Mouse (Mus musculus): ENCODE results near the gene Fdps. TPM values are rescaled to one million over a fixed set of nuclear protein-coding genes. Genes with fewer than 3 reads are reported as not detected.

Gene Fdps
- polyA plus RNA-seq (2015; fragmentation: Nextera tagmentation; extraction: Ambion mirVana) = 351 and 358 TPM in 2 replicates

DNA sequence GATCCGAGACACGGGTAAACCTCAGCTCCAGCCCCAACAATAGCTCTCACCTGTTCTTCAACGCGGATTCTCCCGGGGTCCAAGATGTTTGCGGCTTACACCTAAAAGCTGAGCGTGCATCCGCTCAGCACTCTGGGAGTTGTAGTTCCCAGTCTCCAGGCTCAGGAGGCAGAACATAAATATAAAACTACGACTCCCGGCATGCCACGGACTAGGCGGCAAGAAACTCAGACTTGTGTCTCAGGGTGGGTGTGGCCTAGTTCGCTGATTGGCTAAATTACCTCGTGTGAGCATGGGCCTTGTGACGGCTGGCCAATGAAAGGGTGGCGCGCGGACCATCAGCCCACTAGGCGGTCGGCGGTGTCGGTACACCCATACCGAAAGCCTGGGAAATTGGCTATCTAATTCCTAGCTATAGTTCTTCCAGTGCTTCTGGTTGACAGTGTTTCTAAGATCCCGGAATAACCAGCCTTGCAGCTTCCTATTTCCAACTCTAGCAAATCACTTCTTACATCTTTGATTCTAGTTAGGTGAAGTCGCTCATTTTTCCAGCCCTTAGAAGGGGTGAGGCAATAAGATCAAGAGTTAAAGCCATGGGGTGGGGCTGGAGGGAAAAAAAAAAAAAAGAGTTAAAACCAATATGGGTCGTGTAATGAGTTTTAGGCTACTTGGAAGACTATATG is at the start of gene Fdps:
Gene Fdps, minus strand, starts transcription at position 148 of the 683 bp plus-strand sequence.
- Histone ChIP-seq H3K27me3 (no peaks in the 10 kb centered on the region), H3K4me3 (replicated peaks) (peak within 1 kb of the TSS; percentile 74), H3K4me2 (replicated peaks) (peak within 1 kb of the TSS; percentile 86), H3K9me3 (no peaks in the 10 kb centered on the region), H3K27ac (peak within 1 kb of the TSS; percentile 73), H3K4me1 (replicated peaks) (peaks cover 33% of the 10 kb centered on the region), H3K9ac (replicated peaks) (peak within 1 kb of the TSS; percentile 82), H3K36me3 (peaks cover 28% of the 10 kb centered on the region)
- peak; percentile 100 for ATAC-seq
- 1% methylated on average over 26 of the region's 26 CpGs for WGBS

- Histone ChIP-seq H3K27ac (no peak overlapping the region), H3K4me2 (replicated peaks) (no peak overlapping the region), H3K9ac (replicated peaks) (0 out of 2 replicates have a peak overlapping the region, but pooled peaks have one; percentile 36), H3K4me1 (replicated peaks) (peaks cover 20% of the 10 kb centered on the region), H3K27me3 (peaks cover 31% of the 10 kb centered on the region; the same call in 1 of the 2 replicates), H3K36me3 (peaks cover 37% of the 10 kb centered on the region), H3K4me3 (replicated peaks) (no peak overlapping the region), H3K9me3 (no peaks in the 10 kb centered on the region)
- ATAC-seq = no peak
- 65% methylated on average over 14 of the region's 14 CpGs for WGBS
Measured at GRCm38 (mm10) chr3:89148567-89148966, 46.8 kb upstream of the Fdps start.

GRCm38 (mm10) chr3:89147979-89148311 is 46.2 kb upstream of the Fdps start:
- Histone ChIP-seq H3K4me3 (replicated peaks) (no peak overlapping the region), H3K4me2 (replicated peaks) (0 out of 2 replicates have a peak overlapping the region, but pooled peaks have one; percentile 3), H3K9ac (replicated peaks) (no peak overlapping the region), H3K9me3 (no peaks in the 10 kb centered on the region), H3K27ac (no peak overlapping the region), H3K4me1 (replicated peaks) (peaks cover 20% of the 10 kb centered on the region), H3K36me3 (peaks cover 37% of the 10 kb centered on the region), H3K27me3 (peaks cover 31% of the 10 kb centered on the region; the same call in 1 of the 2 replicates)
- WGBS = 8% methylated on average over 15 of the region's 15 CpGs
- no peak for ATAC-seq

GRCm38 (mm10) chr3:89147101-89147978 is 45.6 kb upstream of the Fdps start:
- peaks cover 36% of the 10 kb centered on the region; the same call in 1 of the 2 replicates for H3K27me3 ChIP-seq
- peaks cover 31% of the 10 kb centered on the region for H3K36me3 ChIP-seq
- no peak overlapping the region for H3K9ac ChIP-seq (replicated peaks)
- H3K9me3 ChIP-seq = no peaks in the 10 kb centered on the region
- no peak overlapping the region for H3K27ac ChIP-seq
- 0 out of 2 replicates have a peak overlapping the region, but pooled peaks have one; percentile 3 for H3K4me2 ChIP-seq (replicated peaks)
- WGBS = 24% methylated on average over 26 of the region's 26 CpGs
- H3K4me3 ChIP-seq (replicated peaks) = no peak overlapping the region
- H3K4me1 ChIP-seq (replicated peaks) = peaks cover 20% of the 10 kb centered on the region
- peak; percentile 53; the same call in 1 of the 2 replicates for ATAC-seq

DNA sequence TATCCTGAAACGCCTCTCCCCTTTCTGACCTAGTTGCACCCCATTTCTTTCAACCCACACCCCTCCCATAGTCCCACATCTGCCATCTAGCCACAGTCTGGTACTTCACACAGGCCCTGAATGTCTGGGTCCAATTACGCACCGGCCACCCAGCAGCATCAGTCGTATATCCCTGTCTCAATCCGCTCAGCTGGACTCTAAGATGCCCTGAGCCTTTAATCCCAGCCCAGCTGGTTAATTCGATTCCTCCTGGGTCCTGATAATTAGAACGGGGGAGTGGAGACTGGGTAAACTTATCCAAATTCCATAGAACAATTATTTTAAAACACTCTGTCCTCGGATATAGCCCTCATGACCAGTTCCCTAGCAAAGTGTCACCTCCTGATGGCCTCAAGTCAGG is 43.8 kb upstream of the Fdps start:
- peaks cover 20% of the 10 kb centered on the region for H3K4me1 ChIP-seq (replicated peaks)
- H3K27ac ChIP-seq = no peak overlapping the region
- H3K4me3 ChIP-seq (replicated peaks) = no peak overlapping the region
- no peaks in the 10 kb centered on the region for H3K9me3 ChIP-seq
- 24% methylated on average over 8 of the region's 8 CpGs for WGBS
- no peak overlapping the region for H3K9ac ChIP-seq (replicated peaks)
- H3K4me2 ChIP-seq (replicated peaks) = no peak overlapping the region
- H3K36me3 ChIP-seq = peaks cover 19% of the 10 kb centered on the region
- peaks cover 33% of the 10 kb centered on the region; the same call in 1 of the 2 replicates for H3K27me3 ChIP-seq
- no peak for ATAC-seq

DNA sequence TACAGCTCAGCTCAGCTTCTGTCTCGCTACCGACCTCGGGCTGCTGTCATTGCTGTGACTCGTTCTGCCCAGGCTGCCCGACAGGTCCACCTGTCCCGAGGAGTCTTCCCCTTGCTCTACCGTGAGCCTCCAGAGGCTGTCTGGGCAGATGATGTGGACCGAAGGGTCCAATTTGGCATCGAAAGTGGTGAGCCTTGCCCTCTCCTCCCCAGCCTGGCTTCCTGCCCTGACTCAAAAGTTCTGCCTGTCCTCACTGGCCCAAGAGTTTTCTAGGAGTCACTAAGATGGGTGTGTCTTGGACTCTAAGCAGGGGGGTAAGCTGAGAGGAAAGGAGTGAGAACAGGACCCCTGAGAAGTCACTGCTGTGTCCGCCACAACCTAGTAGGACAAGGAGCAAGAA is 43.1 kb upstream of the Fdps start:
- Histone ChIP-seq H3K4me3 (replicated peaks) (no peak overlapping the region), H3K4me2 (replicated peaks) (no peak overlapping the region), H3K9me3 (no peaks in the 10 kb centered on the region), H3K9ac (replicated peaks) (no peak overlapping the region), H3K27ac (no peak overlapping the region), H3K27me3 (peaks cover 28% of the 10 kb centered on the region; the same call in 1 of the 2 replicates), H3K4me1 (replicated peaks) (peaks cover 20% of the 10 kb centered on the region), H3K36me3 (peaks cover 12% of the 10 kb centered on the region; the same call in 1 of the 2 replicates)
- 87% methylated on average over 10 of the region's 10 CpGs for WGBS
- ATAC-seq = no peak

GRCm38 (mm10) chr3:89136365-89136764 is 34.6 kb upstream of the Fdps start:
- 40% methylated on average over 9 of the region's 9 CpGs for WGBS
- ATAC-seq = no peak
- Histone ChIP-seq H3K9me3 (no peaks in the 10 kb centered on the region), H3K9ac (replicated peaks) (no peak overlapping the region), H3K36me3 (no peaks in the 10 kb centered on the region), H3K27me3 (peaks cover 7% of the 10 kb centered on the region; the same call in 1 of the 2 replicates), H3K4me3 (replicated peaks) (no peak overlapping the region), H3K27ac (no peak overlapping the region), H3K4me1 (replicated peaks) (peaks cover 9% of the 10 kb centered on the region), H3K4me2 (replicated peaks) (no peak overlapping the region)

DNA sequence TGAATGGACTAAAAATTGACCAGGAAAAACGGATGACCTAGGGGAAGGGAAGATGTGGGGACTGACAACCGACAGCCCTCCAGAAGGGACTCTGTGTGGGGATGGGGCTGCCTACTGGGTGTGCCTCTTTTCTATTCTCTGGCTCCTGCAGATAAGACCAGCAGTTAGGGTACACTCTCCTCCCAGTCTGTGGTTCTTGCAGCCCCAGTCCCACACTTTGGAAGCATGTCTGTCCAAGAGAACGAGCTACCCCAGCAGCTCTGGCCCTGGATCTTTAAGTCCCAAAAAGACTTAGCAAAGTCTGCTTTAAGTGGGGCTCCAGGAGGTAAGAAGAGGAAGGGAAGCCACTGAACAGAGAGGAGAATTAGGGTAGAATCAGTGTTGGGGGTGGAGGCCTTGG is 34.2 kb upstream of the Fdps start, which contains the start of gene Pklr:
Gene Pklr, plus strand, starts transcription at position 185 of the 400 bp plus-strand sequence.
- WGBS = 60% methylated on average over 3 of the region's 3 CpGs

DNA sequence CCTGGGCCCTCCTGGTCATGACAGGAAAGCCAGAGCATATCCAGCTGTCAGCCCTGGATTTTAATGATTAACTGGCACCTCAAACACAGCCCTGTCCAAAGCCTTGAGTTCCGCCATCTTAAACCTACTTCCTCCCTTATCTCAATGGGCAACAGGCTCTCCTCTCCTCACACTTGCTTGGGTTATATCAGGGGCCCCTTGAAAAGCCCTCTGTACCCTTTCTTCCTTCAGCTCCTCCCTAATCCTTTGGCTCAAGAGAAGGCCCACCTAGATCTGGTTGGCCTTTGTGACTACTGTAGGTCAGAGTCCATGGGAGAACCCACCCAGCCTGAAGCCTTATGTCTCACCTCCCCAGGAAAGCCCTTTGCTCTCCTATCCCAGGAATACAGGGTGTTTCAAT is 32.0 kb upstream of the Fdps start:
- peaks cover 9% of the 10 kb centered on the region for H3K4me1 ChIP-seq (replicated peaks)
- H3K27ac ChIP-seq = no peak overlapping the region
- no peaks in the 10 kb centered on the region for H3K9me3 ChIP-seq
- no peak overlapping the region for H3K4me3 ChIP-seq (replicated peaks)
- H3K27me3 ChIP-seq = peaks cover 7% of the 10 kb centered on the region; the same call in 1 of the 2 replicates
- no peak overlapping the region for H3K9ac ChIP-seq (replicated peaks)
- no peak overlapping the region for H3K4me2 ChIP-seq (replicated peaks)
- 100% methylated on average over 1 of the region's 1 CpGs for WGBS
- no peak for ATAC-seq
- no peaks in the 10 kb centered on the region for H3K36me3 ChIP-seq

More for the DNA sequence above, 34.2 kb upstream of the Fdps start, which contains the start of gene Pklr:
- H3K36me3 ChIP-seq = no peaks in the 10 kb centered on the region
- ATAC-seq = no peak
- no peak within 1 kb of the TSS for H3K27ac ChIP-seq
- no peak within 1 kb of the TSS for H3K4me2 ChIP-seq (replicated peaks)
- no peak within 1 kb of the TSS for H3K9ac ChIP-seq (replicated peaks)
- H3K4me1 ChIP-seq (replicated peaks) = peaks cover 9% of the 10 kb centered on the region
- H3K9me3 ChIP-seq = no peaks in the 10 kb centered on the region
- H3K4me3 ChIP-seq (replicated peaks) = no peak within 1 kb of the TSS
- peaks cover 7% of the 10 kb centered on the region; the same call in 1 of the 2 replicates for H3K27me3 ChIP-seq

- H3K9ac ChIP-seq (replicated peaks) = no peak overlapping the region
- H3K4me3 ChIP-seq (replicated peaks) = no peak overlapping the region
- peaks cover 7% of the 10 kb centered on the region; the same call in 1 of the 2 replicates for H3K27me3 ChIP-seq
- H3K27ac ChIP-seq = no peak overlapping the region
- no peaks in the 10 kb centered on the region for H3K36me3 ChIP-seq
- no peaks in the 10 kb centered on the region for H3K9me3 ChIP-seq
- 81% methylated on average over 7 of the region's 7 CpGs for WGBS
- no peak for ATAC-seq
- H3K4me2 ChIP-seq (replicated peaks) = no peak overlapping the region
- H3K4me1 ChIP-seq (replicated peaks) = peaks cover 9% of the 10 kb centered on the region
Measured at GRCm38 (mm10) chr3:89133063-89133450, 31.3 kb upstream of the Fdps start.

- peaks cover 7% of the 10 kb centered on the region; the same call in 1 of the 2 replicates for H3K27me3 ChIP-seq
Measured at GRCm38 (mm10) chr3:89132285-89133062, 30.7 kb upstream of the Fdps start.

More at GRCm38 (mm10) chr3:89132285-89133062, 30.7 kb upstream of the Fdps start:
- no peaks in the 10 kb centered on the region for H3K9me3 ChIP-seq
- peak overlapping the region; percentile 35 for H3K4me3 ChIP-seq (replicated peaks)
- H3K9ac ChIP-seq (replicated peaks) = peak overlapping the region; percentile 64
- ATAC-seq = peak; percentile 63; the same call in 1 of the 2 replicates
- H3K4me2 ChIP-seq (replicated peaks) = peak overlapping the region; percentile 68
- H3K36me3 ChIP-seq = no peaks in the 10 kb centered on the region
- peaks cover 9% of the 10 kb centered on the region for H3K4me1 ChIP-seq (replicated peaks)
- WGBS = 17% methylated on average over 30 of the region's 30 CpGs
- no peak overlapping the region for H3K27ac ChIP-seq

Data from midbrain, embryonic 13.5 days (tissue).